Mouse (Mus musculus) forebrain, embryonic 13.5 days (tissue): ENCODE data around the gene Gbe1. TPM values are rescaled to one million over a fixed set of nuclear protein-coding genes. Genes with fewer than 3 reads are reported as not detected.

Experiments
- ATAC-seq: fragments of 200-750 bp; cut with Nextera tagmentation; 2 replicates; pipeline ENCODE4 v1.8.0; 2017
- H3K27ac ChIP-seq: fragments of 300-500 bp; sonication (generic); 2 replicates; pipeline ENCODE4 v1.5.1; 2015; ENCODE audit warnings: inconsistent platforms, mild to moderate bottlenecking, moderate library complexity
- H3K27me3 ChIP-seq: fragments of 300-500 bp; sonication (generic); 2 replicates; pipeline ENCODE4 v1.6.1; 2015; ENCODE audit warnings: mild to moderate bottlenecking, inconsistent platforms
- H3K36me3 ChIP-seq: fragments of 300-500 bp; sonication (generic); 2 replicates; pipeline ENCODE4 v1.6.1; 2015; ENCODE audit warnings: mild to moderate bottlenecking, inconsistent platforms; ENCODE audit not compliant: poor library complexity, severe bottlenecking
- H3K4me1 ChIP-seq: fragments of 300-500 bp; sonication (generic); 2 replicates; pipeline ENCODE4 v1.6.1; 2015; ENCODE audit warnings: inconsistent platforms
- H3K4me2 ChIP-seq: fragments of 300-500 bp; sonication (generic); 2 replicates; pipeline ENCODE4 v1.6.1; 2015; ENCODE audit warnings: inconsistent platforms, mild to moderate bottlenecking, moderate library complexity
- H3K4me3 ChIP-seq: fragments of 300-500 bp; sonication (generic); 2 replicates; pipeline ENCODE4 v1.5.1; 2015; ENCODE audit warnings: mild to moderate bottlenecking, inconsistent platforms
- H3K9ac ChIP-seq: fragments of 300-500 bp; sonication (generic); 2 replicates; pipeline ENCODE4 v1.6.1; 2015; ENCODE audit warnings: mild to moderate bottlenecking, inconsistent platforms
- H3K9me3 ChIP-seq: fragments of 300-500 bp; sonication (generic); replicated peaks from 2 replicates; pipeline ENCODE4 v1.6.1; 2016; ENCODE audit warnings: inconsistent platforms
- WGBS: fragments of 180-500 bp; shearing (Covaris S2); methylation state at CpG from one replicate; pipeline ENCODE4 v1.1.7; 2015; 5-methylcytosine and 5-hydroxymethylcytosine counted together
- polyA plus RNA-seq: library from polyadenylated mRNA; unstranded; fragments of >200 nt; fragmentation: Nextera tagmentation; extraction: Ambion mirVana; gene quantifications from 2 replicates; pipeline ENCODE4 v1.2.1, GENCODE M21; 2015

Gbe1 gene
- polyA plus RNA-seq, 1 experiment from 2014 or later = 14.6 TPM

DNA sequence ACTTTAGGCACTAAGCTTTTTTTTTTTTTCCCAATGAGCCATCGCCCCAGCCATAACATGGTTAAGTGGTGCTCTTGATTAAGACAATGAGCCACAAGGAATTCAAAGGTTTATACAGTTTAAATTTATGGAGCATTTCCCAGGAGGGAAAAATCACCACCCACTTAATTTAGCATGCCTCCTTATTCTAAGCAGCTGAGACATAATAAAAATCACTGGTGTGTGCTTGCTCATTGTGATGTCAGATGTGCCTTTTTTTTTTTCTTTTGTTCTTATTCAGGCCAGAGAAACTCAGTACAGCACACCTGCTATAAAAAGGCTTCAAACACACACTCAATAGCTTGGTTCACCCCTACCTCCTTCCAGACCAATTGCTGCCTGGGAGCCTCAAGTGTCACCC is 303.9 kb downstream of the Gbe1 start:
- Histone ChIP-seq H3K9me3 (no peaks in the 10 kb centered on the region), H3K36me3 (no peaks in the 10 kb centered on the region), H3K4me2 (no peak overlapping the region), H3K9ac (no peak overlapping the region), H3K4me3 (no peak overlapping the region), H3K27ac (no peak overlapping the region), H3K4me1 (no peaks in the 10 kb centered on the region), H3K27me3 (no peaks in the 10 kb centered on the region)
- ATAC-seq = no peak
- 88% methylated on average over 1 of the region's 1 CpGs for WGBS

GRCm38 (mm10) chr16:70618168-70618567 is 304.4 kb downstream of the Gbe1 start:
- Histone ChIP-seq H3K4me1 (no peaks in the 10 kb centered on the region), H3K4me2 (no peak overlapping the region), H3K27ac (no peak overlapping the region), H3K36me3 (no peaks in the 10 kb centered on the region), H3K27me3 (no peaks in the 10 kb centered on the region), H3K9ac (no peak overlapping the region), H3K4me3 (no peak overlapping the region), H3K9me3 (no peaks in the 10 kb centered on the region)
- WGBS = 84% methylated on average over 3 of the region's 3 CpGs
- no peak for ATAC-seq
